Mouse (Mus musculus) spleen, postnatal 0 days (tissue): Measurements from ENCODE around the gene Vmn1r58. TPM values are rescaled to one million over a fixed set of nuclear protein-coding genes. Genes with fewer than 3 reads are reported as not detected.

Experiments
- polyA plus RNA-seq: library from polyadenylated mRNA; unstranded; fragments of >200 nt; fragmentation: Nextera tagmentation; extraction: Ambion mirVana; gene quantifications from 2 replicates; pipeline ENCODE4 v1.2.1, GENCODE M21; 2015

Gene Vmn1r58
- not detected in 2 replicates for polyA plus RNA-seq

GRCm38 (mm10) chr7:5413296-5413695 lies at the start of gene Vmn1r58:
Gene Vmn1r58, minus strand, starts transcription at chr7:5413396.

DNA sequence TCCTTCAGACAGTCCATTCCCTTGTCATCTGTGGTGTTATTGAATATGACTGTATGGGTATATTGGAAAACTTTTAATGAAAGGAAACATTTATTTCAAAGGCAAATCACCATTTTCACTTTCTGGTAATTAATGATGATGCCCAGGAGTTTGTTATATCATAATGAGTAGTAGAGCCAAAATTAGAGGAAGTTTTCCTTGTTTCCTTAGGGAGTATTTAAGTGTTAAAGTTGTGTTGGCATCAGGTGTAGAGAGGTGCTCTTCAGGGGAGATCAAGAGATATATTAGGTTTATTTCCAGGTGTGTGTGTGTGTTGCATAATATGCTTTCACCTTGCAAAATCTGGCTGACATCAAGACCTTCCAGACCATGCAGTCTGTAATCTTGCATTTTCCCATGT lies 43.5 kb upstream of the Vmn1r58 start, which contains the start of gene Vmn1r59:
Gene Vmn1r59 (minus strand): TSS at position 101 of the 400 bp plus-strand sequence.

Other genes with a start within 250 kb of the Vmn1r58 start
- gene Vmn1r56, start 216.6 kb downstream of the Vmn1r58 start, polyA plus RNA-seq: not detected in 2 replicates
- not detected in 2 replicates for gene Vmn1r57, start 194.9 kb downstream of the Vmn1r58 start, polyA plus RNA-seq
- not detected in 2 replicates for gene Gm5065, start 62.9 kb downstream of the Vmn1r58 start, polyA plus RNA-seq
- not detected in 2 replicates for gene Nlrp2, start 62.4 kb downstream of the Vmn1r58 start, polyA plus RNA-seq
- not detected in 2 replicates for gene Vmn1r59, start 43.4 kb upstream of the Vmn1r58 start, polyA plus RNA-seq
- not detected in 2 replicates for gene Vmn2r28, start 80.6 kb upstream of the Vmn1r58 start, polyA plus RNA-seq
- gene Vmn1r60, start 133.9 kb upstream of the Vmn1r58 start, polyA plus RNA-seq: not detected in 2 replicates
- gene Vmn1r61, start 199.9 kb upstream of the Vmn1r58 start, polyA plus RNA-seq: not detected in 2 replicates